8 mouse cellular contexts compared by ENCODE assay signal in genomic region chr16:87698692-87699305, GRCm38 (mm10). TPM values are rescaled to one million over a fixed set of nuclear protein-coding genes. Genes with fewer than 3 reads are reported as not detected.
DNase-seq lines count a peak whose midpoint lies in the region; ATAC-seq lines count a peak whose summit lies in the region.

TSS of gene Bach1 (plus strand) at chr16:87698945.

- H3K4me3 ChIP-seq in hindbrain, embryonic 11.5 days (ENCODE audit: low read depth, low read length): peak within 1 kb of the TSS; percentile 82

- ATAC-seq in hindbrain, embryonic 11.5 days (ENCODE audit: low FRiP score): peak; percentile 95

- peak; percentile 96 for DNase-seq in Muller cell, postnatal 12 days (ENCODE audit: inconsistent ontology term)
- DNase-seq in cerebellum, adult 9-10 months: peak; percentile 86
- peak; percentile 80 to 89 for DNase-seq in frontal cortex, adult 2 months (ENCODE audit: extremely low spot score in 1 of 2, low spot score in 1 of 2)
- peak; percentile 96 for DNase-seq in hindbrain, embryonic 11.5 days (ENCODE audit: low spot score)
- peak; percentile 81 to 84 for DNase-seq in layer of hippocampus, postnatal 25 days (ENCODE audit: extremely low spot score in 1 of 2, low spot score in 1 of 2)
- DNase-seq in lung, postnatal 25 days (ENCODE audit: low spot score): peak; percentile 95
- DNase-seq in retina, embryonic 14.5 days (ENCODE audit: low spot score): peak; percentile 96
- peak; percentile 100 for DNase-seq in thymus, postnatal 4 days

- H3K27ac ChIP-seq in hindbrain, embryonic 11.5 days (ENCODE audit: low read depth, low read length): peak within 1 kb of the TSS; percentile 94

- peak within 1 kb of the TSS; percentile 94 for H3K9ac ChIP-seq in hindbrain, embryonic 11.5 days (ENCODE audit: low read depth, low read length)

- peak within 1 kb of the TSS; percentile 72 for H3K4me2 ChIP-seq in hindbrain, embryonic 11.5 days (replicated peaks; ENCODE audit: low read depth, low read length)

- H3K27me3 ChIP-seq in hindbrain, embryonic 11.5 days (ENCODE audit: control insufficient read depth, insufficient read depth, low read length): no peaks in the 10 kb centered on the region

- H3K36me3 ChIP-seq in hindbrain, embryonic 11.5 days (ENCODE audit: control insufficient read depth, insufficient read depth, low read length): no peaks in the 10 kb centered on the region

- no peaks in the 10 kb centered on the region for H3K9me3 ChIP-seq in hindbrain, embryonic 11.5 days (ENCODE audit: control insufficient read depth, low read length)

- under 1% methylated on average over 72 of the region's 84 CpGs for WGBS in hindbrain, embryonic 11.5 days

- H3K4me1 ChIP-seq in hindbrain, embryonic 11.5 days (replicated peaks; ENCODE audit: control insufficient read depth, insufficient read depth, low read length): no peaks in the 10 kb centered on the region

RNA-seq across cellular contexts. Expression of gene Bach1, which starts in this region (rescaled TPM):
- polyA plus RNA-seq in frontal cortex, adult 2 months (2012; rRNA removed): 8.3 and 9.5 TPM in 2 replicates
- polyA plus RNA-seq in hindbrain, embryonic 11.5 days (2014; fragmentation: Nextera tagmentation; extraction: Ambion mirVana): 24.8 and 30.2 TPM in 2 replicates
- 10 to 100 TPM; 11.9 to 12.8 TPM for total RNA-seq in layer of hippocampus, postnatal 25 days (2021)

Comparison
In these comparisons a context has a peak if more than half of its experiments do, and no peak if none do; other contexts are left out.
1. Peak in every context shown above with its lines: DNase-seq, ATAC-seq, H3K4me3 ChIP-seq and H3K27ac ChIP-seq.